Mouse (Mus musculus): ENCODE results near the gene Rmi2. TPM values are rescaled to one million over a fixed set of nuclear protein-coding genes. Genes with fewer than 3 reads are reported as not detected.

Gene Rmi2
- polyA plus RNA-seq, 1 experiment from 2014 or later, result 2.1 TPM

DNA sequence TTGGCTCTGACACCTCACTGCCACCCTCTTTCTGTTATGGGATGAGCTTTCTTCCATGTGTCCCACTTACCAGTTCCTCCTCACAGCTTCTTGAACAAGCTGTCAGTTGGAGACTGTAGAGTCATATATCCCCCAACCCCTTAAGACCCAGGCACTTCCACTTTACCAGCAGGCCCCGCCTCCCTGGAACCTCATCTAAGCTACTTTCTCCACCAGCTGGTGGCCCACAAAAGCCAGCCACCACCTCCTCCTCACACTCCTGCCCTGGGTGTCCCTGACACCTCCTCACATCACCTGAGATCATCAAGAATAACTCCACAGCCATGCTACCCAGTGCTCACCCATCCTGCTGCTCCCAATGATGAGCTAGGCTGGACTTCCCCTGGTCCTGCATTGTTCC, 65.9 kb downstream of the Rmi2 start:
- 95% methylated on average over 1 of the region's 1 CpGs for WGBS
- no peak for ATAC-seq (replicated peaks; ENCODE audit: insufficient number of reproducible peaks, insufficient read depth, low FRiP score, low read depth)
- H3K4me2 ChIP-seq, result no peak overlapping the region
- H3K27me3 ChIP-seq, result no peaks in the 10 kb centered on the region
- H3K27ac ChIP-seq, result no peak overlapping the region
- no peaks in the 10 kb centered on the region for H3K9me3 ChIP-seq (replicated peaks)
- H3K4me3 ChIP-seq, result no peak overlapping the region
- H3K9ac ChIP-seq, result no peak overlapping the region
- peaks cover 15% of the 10 kb centered on the region for H3K4me1 ChIP-seq (replicated peaks)
- no peaks in the 10 kb centered on the region for H3K36me3 ChIP-seq

DNA sequence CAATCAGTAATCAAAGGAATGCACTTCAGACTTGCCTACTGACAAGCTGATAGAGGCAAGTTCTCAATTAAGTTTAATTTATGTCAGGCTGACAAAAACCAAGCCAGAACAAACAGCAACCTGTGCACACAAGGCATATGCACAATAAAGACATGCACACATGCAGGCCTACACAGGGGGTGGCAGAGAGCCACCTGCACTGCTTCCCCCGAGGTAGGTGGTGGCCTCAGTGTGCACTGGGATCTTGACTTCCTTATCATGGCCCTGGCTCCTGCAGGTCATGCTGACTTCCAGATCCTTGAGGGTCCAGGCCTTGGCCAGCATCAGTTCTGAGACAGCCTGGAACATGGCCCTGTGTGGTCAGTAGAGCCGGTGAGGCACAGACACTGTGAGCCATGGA, 67.1 kb downstream of the Rmi2 start:
- no peaks in the 10 kb centered on the region for H3K36me3 ChIP-seq
- H3K4me1 ChIP-seq (replicated peaks), result peaks cover 15% of the 10 kb centered on the region
- 46% methylated on average over 2 of the region's 2 CpGs for WGBS
- H3K27ac ChIP-seq, result no peak overlapping the region
- no peaks in the 10 kb centered on the region for H3K27me3 ChIP-seq
- no peak overlapping the region for H3K4me3 ChIP-seq
- H3K9me3 ChIP-seq (replicated peaks), result no peaks in the 10 kb centered on the region
- H3K4me2 ChIP-seq, result no peak overlapping the region
- H3K9ac ChIP-seq, result no peak overlapping the region
- ATAC-seq (replicated peaks; ENCODE audit: insufficient number of reproducible peaks, insufficient read depth, low FRiP score, low read depth), result no peak

DNA sequence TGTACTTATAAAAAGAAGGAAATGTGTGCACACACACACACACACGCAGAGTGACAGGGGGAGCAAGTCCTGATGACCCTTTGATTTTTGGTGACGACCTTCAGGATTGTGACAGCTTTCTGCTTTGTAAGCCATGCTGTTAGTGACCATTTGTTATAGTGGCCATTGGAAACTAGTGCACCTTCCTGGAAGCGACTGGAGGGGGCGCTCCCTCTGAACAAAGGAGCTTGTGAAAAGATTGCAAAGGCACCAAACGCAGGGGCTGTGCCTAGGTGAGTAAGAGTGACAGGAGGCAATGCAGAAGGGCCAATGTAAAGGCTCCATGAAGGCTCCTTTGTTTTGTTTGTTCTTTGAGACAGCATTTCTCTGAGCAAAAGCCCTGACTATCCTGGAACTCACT, 68.0 kb downstream of the Rmi2 start:
- no peak overlapping the region for H3K4me2 ChIP-seq

GRCm38 (mm10) chr16:10905661-10906113, 70.8 kb downstream of the Rmi2 start:
- H3K4me1 ChIP-seq (replicated peaks), result peaks cover 13% of the 10 kb centered on the region
- H3K9me3 ChIP-seq (replicated peaks), result no peaks in the 10 kb centered on the region
- ATAC-seq (replicated peaks; ENCODE audit: insufficient number of reproducible peaks, insufficient read depth, low FRiP score, low read depth), result 0 out of 2 replicates have a peak, but pooled peaks have one; percentile 31
- 40% methylated on average over 5 of the region's 5 CpGs for WGBS
- H3K4me3 ChIP-seq, result no peak overlapping the region
- no peak overlapping the region for H3K4me2 ChIP-seq
- H3K9ac ChIP-seq, result no peak overlapping the region
- H3K27me3 ChIP-seq, result no peaks in the 10 kb centered on the region
- H3K36me3 ChIP-seq, result no peaks in the 10 kb centered on the region
- H3K27ac ChIP-seq, result no peak overlapping the region

More for the DNA sequence above, 68.0 kb downstream of the Rmi2 start:
- H3K27me3 ChIP-seq, result no peaks in the 10 kb centered on the region
- H3K27ac ChIP-seq, result no peak overlapping the region
- ATAC-seq (replicated peaks; ENCODE audit: insufficient number of reproducible peaks, insufficient read depth, low FRiP score, low read depth), result no peak
- H3K4me3 ChIP-seq, result no peak overlapping the region
- no peaks in the 10 kb centered on the region for H3K36me3 ChIP-seq
- no peaks in the 10 kb centered on the region for H3K9me3 ChIP-seq (replicated peaks)
- no peak overlapping the region for H3K9ac ChIP-seq
- 59% methylated on average over 5 of the region's 5 CpGs for WGBS
- peaks cover 9% of the 10 kb centered on the region for H3K4me1 ChIP-seq (replicated peaks)

DNA sequence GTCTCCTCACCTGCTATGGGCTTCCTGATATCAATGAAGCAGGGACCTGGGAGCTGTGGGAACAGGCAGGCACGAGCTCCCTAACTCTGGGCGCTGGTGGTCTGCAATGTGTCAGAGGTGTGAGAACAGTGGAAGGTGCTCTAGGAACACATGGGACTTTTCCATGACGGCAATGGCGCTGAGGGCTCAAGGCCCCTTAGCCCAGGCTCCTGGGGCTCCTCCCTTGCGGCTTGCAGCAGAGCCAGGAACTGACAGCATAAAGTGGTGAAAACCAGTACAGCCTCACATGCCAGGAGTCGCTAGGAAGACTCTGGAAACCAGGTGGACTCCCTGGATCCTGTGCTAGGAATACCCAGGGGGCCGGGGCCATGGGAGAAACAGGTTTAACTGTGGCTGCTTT, 75.7 kb downstream of the Rmi2 start:
- 45% methylated on average over 7 of the region's 7 CpGs for WGBS
- ATAC-seq (replicated peaks; ENCODE audit: insufficient number of reproducible peaks, insufficient read depth, low FRiP score, low read depth), result no peak
- H3K27ac ChIP-seq, result no peak overlapping the region
- peaks cover 6% of the 10 kb centered on the region for H3K4me1 ChIP-seq (replicated peaks)
- no peaks in the 10 kb centered on the region for H3K27me3 ChIP-seq
- no peaks in the 10 kb centered on the region for H3K36me3 ChIP-seq
- H3K9me3 ChIP-seq (replicated peaks), result no peaks in the 10 kb centered on the region
- H3K4me3 ChIP-seq, result no peak overlapping the region
- no peak overlapping the region for H3K4me2 ChIP-seq
- H3K9ac ChIP-seq, result no peak overlapping the region

DNA sequence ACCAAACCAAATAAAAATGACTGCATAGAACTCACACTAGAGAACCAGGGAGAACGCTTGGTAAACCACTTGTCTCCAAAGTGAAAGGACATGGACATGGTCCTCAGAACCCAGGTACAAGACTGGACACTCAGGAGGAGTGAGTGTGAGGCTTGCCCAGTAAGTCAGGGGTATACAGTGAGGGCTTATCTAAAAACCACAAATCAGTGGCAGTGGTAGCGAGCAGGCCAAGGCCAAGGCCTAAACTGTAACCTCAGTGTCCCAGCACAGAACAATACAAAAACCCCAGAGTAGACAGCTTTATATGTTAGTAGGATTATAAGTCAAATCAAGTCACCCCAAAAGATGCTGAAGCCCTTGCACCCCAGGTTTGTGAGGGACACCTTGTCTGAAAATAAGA, 76.2 kb downstream of the Rmi2 start:
- WGBS, result 81% methylated on average over 2 of the region's 2 CpGs
- no peak overlapping the region for H3K9ac ChIP-seq
- peaks cover 4% of the 10 kb centered on the region for H3K4me1 ChIP-seq (replicated peaks)
- no peak overlapping the region for H3K4me3 ChIP-seq
- no peak overlapping the region for H3K4me2 ChIP-seq
- H3K9me3 ChIP-seq (replicated peaks), result no peaks in the 10 kb centered on the region
- no peaks in the 10 kb centered on the region for H3K36me3 ChIP-seq
- H3K27me3 ChIP-seq, result no peaks in the 10 kb centered on the region
- no peak for ATAC-seq (replicated peaks; ENCODE audit: insufficient number of reproducible peaks, insufficient read depth, low FRiP score, low read depth)
- H3K27ac ChIP-seq, result no peak overlapping the region

DNA sequence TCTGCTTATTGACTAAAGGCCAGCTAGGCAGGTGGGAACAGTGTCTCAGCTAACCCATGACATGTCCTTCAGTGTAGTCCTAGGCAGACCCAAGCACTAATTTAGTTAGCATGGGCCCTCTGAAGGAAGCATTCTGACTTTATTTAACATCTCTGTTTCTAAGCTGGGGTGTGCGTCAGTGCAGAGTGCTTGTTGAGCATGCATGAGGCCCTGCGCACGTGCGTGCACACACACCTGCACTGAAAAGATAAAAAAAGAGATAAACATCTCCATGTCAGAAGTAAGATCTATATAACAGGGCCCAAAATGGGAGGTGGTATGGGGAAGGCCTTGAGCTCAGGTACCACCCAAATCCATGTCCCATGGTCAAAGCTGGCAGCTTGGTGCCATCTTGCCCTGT, 80.2 kb downstream of the Rmi2 start:
- no peak overlapping the region for H3K4me2 ChIP-seq
- no peaks in the 10 kb centered on the region for H3K36me3 ChIP-seq
- peaks cover 11% of the 10 kb centered on the region for H3K4me1 ChIP-seq (replicated peaks)
- H3K27ac ChIP-seq, result no peak overlapping the region
- no peak overlapping the region for H3K4me3 ChIP-seq
- H3K27me3 ChIP-seq, result no peaks in the 10 kb centered on the region
- H3K9ac ChIP-seq, result no peak overlapping the region
- ATAC-seq (replicated peaks; ENCODE audit: insufficient number of reproducible peaks, insufficient read depth, low FRiP score, low read depth), result no peak
- H3K9me3 ChIP-seq (replicated peaks), result no peaks in the 10 kb centered on the region
- WGBS, result 89% methylated on average over 4 of the region's 4 CpGs

GRCm38 (mm10) chr16:10916271-10916670, 81.4 kb downstream of the Rmi2 start:
- no peak overlapping the region for H3K4me3 ChIP-seq
- no peak overlapping the region for H3K9ac ChIP-seq
- no peak for ATAC-seq (replicated peaks; ENCODE audit: insufficient number of reproducible peaks, insufficient read depth, low FRiP score, low read depth)
- H3K27me3 ChIP-seq, result no peaks in the 10 kb centered on the region
- H3K4me1 ChIP-seq (replicated peaks), result peaks cover 12% of the 10 kb centered on the region
- H3K36me3 ChIP-seq, result no peaks in the 10 kb centered on the region
- H3K27ac ChIP-seq, result no peak overlapping the region
- 76% methylated on average over 3 of the region's 3 CpGs for WGBS
- H3K4me2 ChIP-seq, result no peak overlapping the region
- no peaks in the 10 kb centered on the region for H3K9me3 ChIP-seq (replicated peaks)

GRCm38 (mm10) chr16:10919856-10920255, 85.0 kb downstream of the Rmi2 start:
- Histone ChIP-seq H3K27ac (no peak overlapping the region; the same call in 1 of the 2 replicates), H3K27me3 (no peaks in the 10 kb centered on the region), H3K4me2 (no peak overlapping the region), H3K9me3 (replicated peaks) (no peaks in the 10 kb centered on the region), H3K4me3 (no peak overlapping the region), H3K36me3 (no peaks in the 10 kb centered on the region), H3K4me1 (replicated peaks) (peaks cover 12% of the 10 kb centered on the region), H3K9ac (no peak overlapping the region)
- peak; percentile 73 for ATAC-seq (replicated peaks; ENCODE audit: insufficient number of reproducible peaks, insufficient read depth, low FRiP score, low read depth)

DNA sequence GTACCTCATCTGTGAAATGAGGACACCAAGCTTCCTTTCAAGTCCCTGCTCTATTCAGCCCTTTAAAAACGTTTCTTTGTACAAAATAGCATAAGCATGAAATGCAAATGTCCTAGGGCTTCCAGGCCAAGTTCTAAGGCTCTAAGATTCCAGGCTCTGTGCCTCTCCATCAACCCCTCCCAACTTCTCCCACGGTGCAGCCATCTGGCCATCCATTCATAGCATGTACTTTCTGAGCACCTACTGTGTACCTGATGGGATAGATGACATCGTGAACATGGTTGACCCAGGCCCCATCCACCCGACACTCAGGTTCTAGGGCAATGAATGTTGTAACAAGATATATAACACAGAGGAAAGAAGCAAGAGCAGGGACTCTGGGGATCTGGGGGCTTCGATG, 88.7 kb downstream of the Rmi2 start:
- Histone ChIP-seq H3K27ac (no peak overlapping the region), H3K4me3 (no peak overlapping the region), H3K4me2 (no peak overlapping the region), H3K9me3 (replicated peaks) (no peaks in the 10 kb centered on the region), H3K4me1 (replicated peaks) (peaks cover 14% of the 10 kb centered on the region), H3K9ac (no peak overlapping the region), H3K27me3 (no peaks in the 10 kb centered on the region), H3K36me3 (no peaks in the 10 kb centered on the region)
- no peak for ATAC-seq (replicated peaks; ENCODE audit: insufficient number of reproducible peaks, insufficient read depth, low FRiP score, low read depth)
- WGBS, result 72% methylated on average over 5 of the region's 5 CpGs

GRCm38 (mm10) chr16:10925591-10926180, 90.8 kb downstream of the Rmi2 start:
- H3K9me3 ChIP-seq (replicated peaks), result no peaks in the 10 kb centered on the region
- H3K9ac ChIP-seq, result no peak overlapping the region
- H3K4me3 ChIP-seq, result no peak overlapping the region
- WGBS, result 38% methylated on average over 7 of the region's 7 CpGs
- 0 out of 2 replicates have a peak, but pooled peaks have one; percentile 39 for ATAC-seq (replicated peaks; ENCODE audit: insufficient number of reproducible peaks, insufficient read depth, low FRiP score, low read depth)
- H3K4me2 ChIP-seq, result no peak overlapping the region
- H3K27me3 ChIP-seq, result no peaks in the 10 kb centered on the region
- no peaks in the 10 kb centered on the region for H3K36me3 ChIP-seq
- peaks cover 3% of the 10 kb centered on the region; the same call in 1 of the 2 replicates for H3K4me1 ChIP-seq (replicated peaks)
- no peak overlapping the region for H3K27ac ChIP-seq

GRCm38 (mm10) chr16:10927026-10927425, 92.2 kb downstream of the Rmi2 start:
- H3K4me1 ChIP-seq (replicated peaks), result 0 out of 2 replicates have a peak, but pooled peaks cover 3% of the 10 kb centered on the region
- no peak overlapping the region for H3K27ac ChIP-seq
- H3K9ac ChIP-seq, result no peak overlapping the region
- no peak overlapping the region for H3K4me3 ChIP-seq
- H3K9me3 ChIP-seq (replicated peaks), result no peaks in the 10 kb centered on the region
- WGBS, result 80% methylated on average over 1 of the region's 1 CpGs
- ATAC-seq (replicated peaks; ENCODE audit: insufficient number of reproducible peaks, insufficient read depth, low FRiP score, low read depth), result no peak
- H3K36me3 ChIP-seq, result no peaks in the 10 kb centered on the region
- no peaks in the 10 kb centered on the region for H3K27me3 ChIP-seq
- no peak overlapping the region for H3K4me2 ChIP-seq
